Mouse (Mus musculus) erythroblast, embryonic 14.5 days (primary cell): ENCODE data around the gene Sebox. TPM values are rescaled to one million over a fixed set of nuclear protein-coding genes. Genes with fewer than 3 reads are reported as not detected.

Experiments used
- H3K27me3 ChIP-seq: 2 replicates; pipeline ENCODE4 v1.6.1; 2012; ENCODE audit warnings: inconsistent platforms; ENCODE audit not compliant: control insufficient read depth
- H3K36me3 ChIP-seq: 2 replicates; pipeline ENCODE4 v1.6.1; 2012; ENCODE audit warnings: mild to moderate bottlenecking, inconsistent platforms; ENCODE audit not compliant: control insufficient read depth
- H3K4me1 ChIP-seq: 2 replicates; pipeline ENCODE4 v1.6.1; 2012; ENCODE audit warnings: inconsistent platforms; ENCODE audit not compliant: control insufficient read depth
- H3K4me3 ChIP-seq: replicated peaks from 2 replicates; pipeline ENCODE3; 2012; ENCODE audit warnings: moderate library complexity, mild to moderate bottlenecking, inconsistent platforms
- H3K9me3 ChIP-seq: 2 replicates; pipeline ENCODE4 v1.6.1; 2012; ENCODE audit warnings: low read length, inconsistent platforms, mixed read lengths; ENCODE audit not compliant: control insufficient read depth
- GATA1 ChIP-seq: IDR thresholded peaks from 2 replicates; pipeline ENCODE4 v1.6.1; 2012; ENCODE audit warnings: low read length, inconsistent platforms, mixed read lengths
- TAL1 ChIP-seq: IDR thresholded peaks from 3 replicates; pipeline ENCODE4 v1.6.1; 2012; ENCODE audit warnings: low read length, inconsistent platforms, mixed read lengths
- polyA plus RNA-seq: library from polyadenylated mRNA; stranded (reverse); fragments of >175 nt; gene quantifications from 2 replicates; pipeline ENCODE4 v1.2.3, GENCODE M21; 2012

Sebox gene
- polyA plus RNA-seq, 1 experiment = not detected

GRCm38 (mm10) chr11:78544449-78545111 lies 41.3 kb downstream of the Sebox start:
- H3K27me3 ChIP-seq = no peaks in the 10 kb centered on the region
- no peak overlapping the region for H3K4me3 ChIP-seq
- H3K36me3 ChIP-seq = peaks cover 58% of the 10 kb centered on the region
- TF ChIP-seq GATA1 = no peak
- no peaks in the 10 kb centered on the region for H3K9me3 ChIP-seq
- H3K4me1 ChIP-seq = peaks cover 26% of the 10 kb centered on the region

- TF ChIP-seq TAL1 (no peak), GATA1 (no peak)
- Histone ChIP-seq H3K4me1 (peaks cover 32% of the 10 kb centered on the region), H3K36me3 (peaks cover 52% of the 10 kb centered on the region), H3K4me3 (no peak overlapping the region), H3K27me3 (no peaks in the 10 kb centered on the region), H3K9me3 (no peaks in the 10 kb centered on the region)
Measured at GRCm38 (mm10) chr11:78545181-78545580, 41.9 kb downstream of the Sebox start.

- Histone ChIP-seq H3K9me3 (no peaks in the 10 kb centered on the region), H3K4me1 (peaks cover 43% of the 10 kb centered on the region), H3K27me3 (no peaks in the 10 kb centered on the region), H3K36me3 (peaks cover 26% of the 10 kb centered on the region), H3K4me3 (no peak overlapping the region)
- TF ChIP-seq TAL1 = no peak
- no peak for TF ChIP-seq GATA1
Measured at GRCm38 (mm10) chr11:78547718-78548460, 44.6 kb downstream of the Sebox start.

GRCm38 (mm10) chr11:78549491-78549987 lies 46.3 kb downstream of the Sebox start:
- H3K36me3 ChIP-seq = peaks cover 13% of the 10 kb centered on the region
- peaks cover 42% of the 10 kb centered on the region for H3K4me1 ChIP-seq
- peak overlapping the region; percentile 90 for H3K4me3 ChIP-seq
- TF ChIP-seq TAL1 = no peak
- no peak for TF ChIP-seq GATA1
- no peaks in the 10 kb centered on the region for H3K27me3 ChIP-seq
- peaks cover 5% of the 10 kb centered on the region; the same call in 1 of the 2 replicates for H3K9me3 ChIP-seq

- H3K4me1 ChIP-seq = peaks cover 40% of the 10 kb centered on the region
Measured at GRCm38 (mm10) chr11:78550168-78551058, 47.2 kb downstream of the Sebox start, which contains the start of gene Tmem97. TSS of gene Tmem97 (minus strand) at chr11:78550777.

GRCm38 (mm10) chr11:78551059-78551398 lies 47.8 kb downstream of the Sebox start:
- peaks cover 42% of the 10 kb centered on the region for H3K4me1 ChIP-seq
- TF ChIP-seq GATA1 = no peak
- no peak for TF ChIP-seq TAL1
- peaks cover 5% of the 10 kb centered on the region; the same call in 1 of the 2 replicates for H3K9me3 ChIP-seq
- no peaks in the 10 kb centered on the region for H3K27me3 ChIP-seq
- H3K36me3 ChIP-seq = peaks cover 3% of the 10 kb centered on the region; the same call in 1 of the 2 replicates
- peak overlapping the region; percentile 90 for H3K4me3 ChIP-seq

More at GRCm38 (mm10) chr11:78550168-78551058, 47.2 kb downstream of the Sebox start, which contains the start of gene Tmem97:
- peaks cover 5% of the 10 kb centered on the region; the same call in 1 of the 2 replicates for H3K9me3 ChIP-seq
- no peaks in the 10 kb centered on the region for H3K27me3 ChIP-seq
- peak within 1 kb of the TSS; percentile 90 for H3K4me3 ChIP-seq
- peaks cover 7% of the 10 kb centered on the region for H3K36me3 ChIP-seq
- no peak for TF ChIP-seq GATA1
- TF ChIP-seq TAL1 = no peak

Other genes starting within 250 kb of the Sebox start
- 0.97 and 2.3 TPM in 2 replicates for gene 2610507B11Rik, start 241.7 kb upstream of the Sebox start, polyA plus RNA-seq
- gene BC030499, start 212.6 kb upstream of the Sebox start, polyA plus RNA-seq = 0.07 TPM in 1 of 2 replicates, not detected in the other
- 19.3 and 21.5 TPM in 2 replicates for gene Spag5, start 201.9 kb upstream of the Sebox start, polyA plus RNA-seq
- gene Aldoc, start 180.5 kb upstream of the Sebox start, polyA plus RNA-seq = 0.12 and 0.22 TPM in 2 replicates
- gene Pigs, start 175.0 kb upstream of the Sebox start, polyA plus RNA-seq = 3.2 and 3.8 TPM in 2 replicates
- gene Unc119, start 160.0 kb upstream of the Sebox start, polyA plus RNA-seq = 1.7 and 1.9 TPM in 2 replicates
- not detected in 2 replicates for gene Foxn1, start 116.9 kb upstream of the Sebox start, polyA plus RNA-seq
- not detected in 2 replicates for gene Slc13a2, start 81.2 kb upstream of the Sebox start, polyA plus RNA-seq
- 0.08 TPM in 1 of 2 replicates, not detected in the other for gene Slc46a1, start 37.8 kb upstream of the Sebox start, polyA plus RNA-seq
- gene Sarm1, start 5.7 kb upstream of the Sebox start, polyA plus RNA-seq = not detected in 2 replicates
- 0.28 and 0.44 TPM in 2 replicates for gene Vtn, start 4.4 kb upstream of the Sebox start, polyA plus RNA-seq
- gene Tmem199, start 8.7 kb downstream of the Sebox start, polyA plus RNA-seq = 0.55 TPM in 2 replicates
- 1.2 and 1.4 TPM in 2 replicates for gene Poldip2, start 8.7 kb downstream of the Sebox start, polyA plus RNA-seq
- 0.07 and 0.21 TPM in 2 replicates for gene Tnfaip1, start 32.9 kb downstream of the Sebox start, polyA plus RNA-seq
- 8.0 and 9.4 TPM in 2 replicates for gene Ift20, start 32.9 kb downstream of the Sebox start, polyA plus RNA-seq
- 0.50 and 0.64 TPM in 2 replicates for gene Tmem97, start 47.3 kb downstream of the Sebox start, polyA plus RNA-seq
- gene Nlk, start 193.9 kb downstream of the Sebox start, polyA plus RNA-seq = 0.15 and 0.17 TPM in 2 replicates
- gene Ccnq, start 248.3 kb downstream of the Sebox start, polyA plus RNA-seq = 0.73 and 1.4 TPM in 2 replicates